In genomic region chr14:75168501-75168900, GRCm38 (mm10) we compare ENCODE assay signal across 20 mouse cellular contexts. TPM values are rescaled to one million over a fixed set of nuclear protein-coding genes. Genes with fewer than 3 reads are reported as not detected.
DNase-seq lines count a peak whose midpoint lies in the region; ATAC-seq lines count a peak whose summit lies in the region.
"Had no signal": no experiment of that assay in that cellular context is flagged by ENCODE, and none has a peak within 500 bp of the region (broad histone marks: within the 10 kb centered on the region; RNA-seq: fewer than 3 reads in every experiment).

No protein-coding gene starts in this region.

- ATAC-seq in hematopoietic stem cell, adult 5-6 weeks (replicated peaks in 1 of 2; ENCODE audit: insufficient read depth in 1 of 2, low FRiP score in 2 of 2, low TSS enrichment in 1 of 2, low read depth in 1 of 2, poor library complexity in 2 of 2, severe bottlenecking in 2 of 2), result peak; percentile 70 to 74; a peak in 1 of 4 replicates
- peak; percentile 65; the same call in 1 of the 2 replicates for ATAC-seq in monocyte, adult 5-6 weeks (replicated peaks; ENCODE audit: insufficient number of reproducible peaks, low FRiP score, low TSS enrichment, poor library complexity, severe bottlenecking)
- ATAC-seq: forebrain, embryonic 14.5 days; hindbrain, postnatal 0 days; intestine, embryonic 15.5 days had no signal

- intact Hi-C loops in heart, postnatal 14 days (cut with DNase I), result no loop called here
- intact Hi-C loops in heart, postnatal 25 days (cut with DNase I), result no loop called here

- peak; percentile 46 for DNase-seq in heart, adult 11 months
- DNase-seq in heart, postnatal 14 days, result no peak
- DNase-seq in lung, postnatal 25 days (ENCODE audit: low spot score), result no peak
- no peak for DNase-seq in gastrocnemius, postnatal 4 days (ENCODE audit: low spot score in 2 of 2)
- no peak for DNase-seq in heart, postnatal 25 days (ENCODE audit: low spot score)
- DNase-seq: adrenal gland, adult 2 months; adrenal gland, postnatal 25 days; cerebellum, adult 2 months; cerebellum, postnatal 10 days; embryo, embryonic 11 days; gastrocnemius, postnatal 36 days; heart, postnatal 4 days had no signal

RNA-seq across cellular contexts. Expression of gene Lcp1, which starts 37.6 kb away (rescaled TPM):
- 10 to 100 TPM; 13.5 to 17.9 TPM for total RNA-seq in heart, postnatal 14 days (2021)
- 384 and 452 TPM in 2 replicates for total RNA-seq in hematopoietic stem cell, adult 5-6 weeks (2017)
- 842 to 930 TPM (median 888 TPM) in 3 replicates for total RNA-seq in monocyte, adult 5-6 weeks (2017)
- total RNA-seq in gastrocnemius, postnatal 4 days (2021), result 10 to 100 TPM; 22.2 to 25.4 TPM
- total RNA-seq in heart, postnatal 25 days (2021), result 10 to 100 TPM; 12.9 to 13.0 TPM

RNA-seq across cellular contexts. Expression of gene Lrrc63, which starts 37.8 kb away (rescaled TPM):
- not detected for total RNA-seq in heart, postnatal 14 days (2021)
- not detected in 2 replicates for total RNA-seq in hematopoietic stem cell, adult 5-6 weeks (2017)
- 0.19 to 0.64 TPM (median 0.49 TPM) in 3 replicates for total RNA-seq in monocyte, adult 5-6 weeks (2017)
- not detected for total RNA-seq in gastrocnemius, postnatal 4 days (2021)
- not detected for total RNA-seq in heart, postnatal 25 days (2021)
- total RNA-seq: adrenal gland, adult 2 months; adrenal gland, postnatal 25 days; CH12.LX; gastrocnemius, adult 8-10 months; gastrocnemius, postnatal 36 days; heart, adult 8-10 months; heart, postnatal 4 days; hindbrain, postnatal 0 days had no signal

Comparison
In these comparisons a context has a peak if more than half of its experiments do, and no peak if none do; other contexts are left out.
1. RNA of gene Lcp1, which starts 37.6 kb away (total RNA-seq): 842 to 930 TPM in monocyte, adult 5-6 weeks and 384 to 452 TPM in hematopoietic stem cell, adult 5-6 weeks; 22.2 to 25.4 TPM in gastrocnemius, postnatal 4 days, 13.5 to 17.9 TPM in heart, postnatal 14 days and 12.9 to 13.0 TPM in heart, postnatal 25 days; every median in the first group is over 10 times any median in the second.